Mouse (Mus musculus) left cerebral cortex, postnatal 14 days (tissue): ENCODE measurements around the gene Dnah5. TPM values are rescaled to one million over a fixed set of nuclear protein-coding genes. Genes with fewer than 3 reads are reported as not detected.
"Not testable (repeated sequence)": the region's sequence is repeated elsewhere in the genome, so short reads cannot be mapped to it uniquely, and the experiment has no call there.

Source experiments
- DNase-seq, 2 experiments: peaks; one replicate each; pipeline ENCODE4 v3.0.0; 2021 to 2022; ENCODE audit warnings: low spot score in 2 of 2, mixed read lengths in 1 of 2
- intact Hi-C: fragments of 180-260 bp; cut with DNase I; formaldehyde crosslinking; loops from one replicate; pipeline ENCODE4 v1.15.1; 2025
- total RNA-seq, 2 experiments: library from RNA; stranded (reverse); gene quantifications; 2 replicates each; pipeline ENCODE4 v1.2.3; 2021

Dnah5 gene
- total RNA-seq, 2 experiments from 2014 or later, result 3.0 to 3.6 TPM

DNA sequence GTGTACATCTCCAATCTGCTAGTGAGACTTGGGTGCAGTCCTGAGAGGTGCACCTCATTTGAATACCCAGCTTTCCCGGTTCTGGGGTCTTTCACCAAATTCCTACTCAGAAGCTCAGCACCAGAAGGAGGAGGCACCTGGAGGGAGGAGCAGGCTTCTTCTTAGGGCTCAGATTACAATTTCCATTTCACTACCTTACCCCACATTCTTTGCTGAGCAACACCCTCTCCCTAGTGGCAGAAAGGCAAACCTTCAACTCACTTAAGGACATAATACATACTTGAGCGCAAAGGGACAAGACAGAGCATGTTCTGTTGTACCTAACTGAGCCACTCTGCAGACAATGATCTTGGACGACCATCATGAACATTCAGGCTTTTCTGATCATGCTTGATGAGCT is 23.8 kb downstream of the Dnah5 start:
- DNase-seq, result no peak
- intact Hi-C loops, result no loop called here

DNA sequence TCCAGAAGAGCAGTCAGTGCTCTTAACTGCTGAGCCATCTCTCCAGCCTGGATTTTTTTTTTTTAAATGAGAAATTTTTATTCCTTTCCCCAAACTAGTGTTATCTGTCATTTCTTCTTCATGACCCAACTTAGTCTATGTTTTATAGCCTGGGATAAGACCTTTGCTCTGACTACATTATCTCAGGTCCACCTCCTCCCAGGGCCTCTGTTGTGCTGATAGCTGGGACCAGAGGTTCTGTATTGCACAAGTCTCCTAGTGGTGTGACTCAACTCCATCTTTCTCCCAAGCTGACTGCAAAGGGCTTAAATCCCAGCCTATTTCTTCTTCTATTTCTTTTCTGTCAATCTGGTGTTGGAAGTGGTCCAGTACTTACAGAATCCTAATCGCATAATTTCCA is 56.7 kb downstream of the Dnah5 start:
- no peak for DNase-seq
- intact Hi-C loops, result no loop called here

DNA sequence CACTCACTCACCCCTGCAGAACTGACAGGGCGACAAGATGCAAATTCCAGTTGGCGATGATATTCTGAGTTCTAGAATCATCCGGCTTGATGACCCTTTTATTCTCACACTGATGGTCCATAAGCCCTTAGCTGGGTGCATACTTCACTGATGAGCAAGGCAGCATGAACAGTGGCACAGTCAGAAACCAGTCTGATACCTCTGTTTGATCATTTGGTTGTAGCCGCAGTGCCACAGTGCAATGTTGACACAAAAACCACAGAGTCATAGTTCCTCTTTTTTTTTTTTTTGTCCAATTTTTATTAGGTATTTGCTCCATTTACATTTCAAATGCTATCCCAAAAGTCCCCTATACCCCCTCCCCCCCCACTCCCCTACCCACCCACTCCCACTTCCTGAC is 95.9 kb downstream of the Dnah5 start:
- intact Hi-C loops, result no loop called here
- DNase-seq, result no peak

DNA sequence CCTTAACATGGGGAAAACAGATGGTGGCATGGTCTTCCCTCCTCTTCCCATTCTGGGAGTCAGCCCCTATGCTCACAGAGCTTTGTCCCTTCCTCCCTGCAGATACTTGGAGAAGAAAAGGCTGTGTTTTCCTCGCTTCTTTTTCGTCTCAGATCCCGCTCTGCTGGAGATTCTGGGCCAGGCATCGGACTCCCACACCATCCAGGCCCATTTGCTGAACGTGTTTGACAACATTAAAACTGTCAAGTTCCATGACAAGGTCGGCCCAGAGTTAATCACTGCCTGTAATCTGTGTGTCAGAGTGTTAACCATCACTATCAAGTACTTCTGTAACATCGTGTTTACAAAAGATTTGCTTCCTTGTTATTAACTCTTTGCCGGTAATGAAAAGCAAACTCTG is 103.6 kb downstream of the Dnah5 start:
- intact Hi-C loops, result no loop called here
- DNase-seq, result no peak

DNA sequence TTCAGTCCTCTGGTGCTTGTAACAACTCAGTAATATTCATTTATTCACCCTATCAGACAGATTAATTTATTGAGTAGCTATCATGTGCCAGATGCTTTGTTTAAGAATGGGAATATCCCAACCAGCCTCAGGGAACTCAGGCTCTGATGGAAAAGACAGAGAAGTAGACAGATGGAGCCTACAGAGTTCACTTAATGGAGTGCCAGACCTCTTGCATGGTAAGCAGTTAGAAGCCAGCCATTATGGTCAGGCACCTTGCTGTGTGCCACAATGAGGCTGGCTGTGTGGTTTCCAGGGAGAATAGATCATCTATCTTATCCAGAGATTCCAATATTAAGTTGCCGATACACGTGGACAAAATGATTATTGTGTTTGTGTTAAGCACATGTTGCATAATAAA is 104.3 kb downstream of the Dnah5 start:
- intact Hi-C loops, result no loop called here
- DNase-seq, result no peak

DNA sequence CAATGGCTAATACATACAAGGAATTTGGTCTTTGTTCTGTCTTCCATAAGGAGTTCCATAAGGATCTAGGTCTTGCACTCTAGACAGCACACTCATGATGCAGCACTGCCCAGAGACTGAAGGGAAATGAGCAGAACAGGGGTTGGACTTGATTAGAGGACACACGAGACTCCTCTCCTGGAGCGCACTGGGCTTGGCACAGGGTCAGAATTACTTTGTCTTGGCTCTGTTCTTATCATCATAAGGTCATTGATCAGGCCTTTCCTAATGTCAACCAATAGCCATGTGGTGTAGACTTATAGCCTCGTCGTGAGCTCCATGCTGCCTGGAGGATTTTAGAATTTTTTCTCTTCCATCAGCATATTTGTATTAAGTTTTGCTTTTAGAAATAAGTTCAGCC is 107.0 kb downstream of the Dnah5 start:
- intact Hi-C loops, result no loop called here

DNA sequence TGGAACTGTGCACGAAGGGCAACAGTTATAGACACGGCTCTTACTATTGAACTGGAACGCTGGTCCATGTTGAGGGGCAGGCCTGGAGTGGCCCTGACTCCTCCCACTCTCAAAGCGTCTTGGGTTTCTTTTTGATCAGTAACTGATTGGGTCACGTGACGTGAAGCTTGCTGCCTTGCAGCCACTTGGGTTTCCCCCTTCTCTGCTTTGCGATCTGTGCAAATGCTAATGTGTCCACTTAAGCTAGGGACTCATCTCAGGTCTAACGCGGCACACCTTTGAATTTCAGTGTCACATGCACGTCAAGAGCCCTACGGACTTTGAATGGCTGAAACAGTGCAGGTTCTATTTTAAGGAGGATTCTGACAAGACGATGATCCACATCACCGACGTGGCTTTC is 109.9 kb downstream of the Dnah5 start:
- no peak for DNase-seq
- intact Hi-C loops, result no loop called here

More for the DNA sequence above, 107.0 kb downstream of the Dnah5 start:
- DNase-seq, result no peak

DNA sequence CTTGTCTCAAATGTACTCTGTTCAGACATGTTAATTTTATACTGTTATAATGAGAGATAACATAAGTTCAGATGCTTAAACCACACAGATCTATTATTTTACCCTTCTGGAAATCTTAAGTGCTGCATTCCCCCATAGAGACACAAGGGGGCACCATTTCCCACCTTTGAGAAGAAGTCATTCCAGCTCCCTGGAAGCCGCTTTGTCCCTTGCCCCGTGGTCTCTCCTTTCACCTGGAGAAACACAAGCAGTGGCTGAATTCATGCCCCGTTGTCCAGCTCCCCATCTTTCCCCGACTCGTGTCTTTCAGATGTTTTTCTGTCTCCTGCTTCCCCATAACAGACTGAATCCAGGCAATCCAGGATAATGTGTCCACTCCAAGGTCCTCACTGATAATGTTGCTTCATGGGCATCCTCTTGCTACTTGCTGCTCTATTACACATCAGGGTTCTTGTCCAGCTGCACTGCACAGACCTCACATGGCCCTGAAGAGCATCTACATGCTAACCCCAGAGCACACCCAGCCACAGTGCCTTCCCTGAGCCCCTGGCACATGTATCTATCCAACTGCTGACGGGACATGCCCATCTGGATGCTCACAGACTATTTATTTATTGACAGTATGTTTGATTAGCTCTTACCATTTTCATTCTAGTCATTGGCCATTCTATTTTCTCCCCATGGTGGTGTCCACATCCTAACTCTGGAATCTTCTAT is 112.4 kb downstream of the Dnah5 start:
- DNase-seq, result peak; percentile 61 to 75
- intact Hi-C loops, result no loop called here

DNA sequence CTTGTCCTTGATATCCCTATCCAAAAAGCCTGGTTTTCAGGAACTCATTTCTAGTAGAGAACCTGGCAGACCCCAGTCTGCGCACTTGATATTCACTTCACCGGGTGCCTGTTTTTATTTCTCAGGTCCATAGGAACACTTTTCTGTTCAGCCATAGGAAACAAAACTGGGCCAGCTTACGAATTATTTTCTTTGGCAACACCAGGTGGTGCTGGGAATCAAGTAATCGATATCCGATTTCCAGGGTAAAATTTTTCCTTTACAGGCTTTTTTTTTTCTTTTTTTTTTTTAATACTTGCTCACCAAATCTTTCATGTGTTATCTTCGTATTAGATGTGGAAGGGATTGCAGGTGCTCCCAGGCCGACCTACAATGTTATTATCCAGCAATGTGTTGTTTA is 119.0 kb downstream of the Dnah5 start:
- DNase-seq, result no peak
- intact Hi-C loops, result no loop called here

DNA sequence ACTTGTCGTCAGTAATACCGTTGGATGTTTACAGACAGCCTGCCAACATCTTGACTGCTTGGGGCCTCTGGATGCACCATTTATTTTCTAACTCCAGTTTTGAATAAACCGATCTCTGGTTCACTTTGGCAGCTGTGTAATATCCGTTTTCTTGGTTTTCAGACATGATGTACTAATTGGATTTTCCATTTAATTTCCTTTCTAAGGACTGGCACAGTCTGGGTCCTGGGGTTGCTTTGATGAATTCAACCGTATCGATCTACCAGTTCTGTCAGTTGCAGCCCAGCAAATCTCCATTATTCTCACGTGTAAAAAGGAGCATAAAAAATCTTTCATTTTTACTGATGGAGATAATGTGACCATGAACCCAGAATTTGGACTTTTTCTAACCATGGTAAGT is 123.4 kb downstream of the Dnah5 start:
- no peak for DNase-seq
- intact Hi-C loops, result no loop called here

DNA sequence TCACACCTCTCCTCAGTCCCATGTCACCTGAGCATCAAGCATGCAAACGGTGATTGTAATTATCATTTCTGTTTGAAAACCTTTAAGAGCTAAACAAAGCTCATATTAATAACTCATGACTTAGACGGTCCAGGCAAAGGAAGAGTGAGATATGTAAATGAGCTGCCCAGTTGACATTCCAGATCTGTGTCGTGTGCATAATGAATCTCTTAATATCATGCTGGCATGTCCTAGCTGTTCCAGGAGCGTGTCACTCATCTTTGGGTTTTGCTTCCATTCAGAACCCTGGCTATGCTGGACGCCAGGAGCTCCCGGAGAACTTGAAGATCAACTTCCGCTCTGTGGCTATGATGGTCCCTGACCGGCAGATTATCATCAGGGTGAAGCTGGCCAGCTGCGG is 123.9 kb downstream of the Dnah5 start:
- intact Hi-C loops, result no loop called here
- DNase-seq, result no peak

DNA sequence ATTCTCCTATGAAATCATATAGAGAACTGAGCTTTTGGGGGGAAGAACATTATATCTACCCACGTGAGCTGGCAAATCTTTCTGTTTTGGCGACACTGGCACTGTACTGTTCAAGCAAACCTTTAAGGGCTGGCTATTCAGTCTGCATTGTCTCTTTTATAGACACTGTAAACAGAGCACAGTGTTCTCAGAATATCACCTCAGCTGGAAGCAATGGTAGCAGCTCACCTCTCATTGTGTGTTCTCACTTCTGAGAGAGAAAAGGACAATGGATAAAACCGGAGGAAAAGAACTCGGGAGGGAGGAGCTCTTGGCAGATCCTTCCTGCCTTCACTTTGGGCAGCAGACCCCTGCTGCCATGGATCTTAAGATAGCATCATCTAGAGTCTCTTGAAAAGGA is 137.6 kb downstream of the Dnah5 start:
- DNase-seq, result no peak
- intact Hi-C loops, result no loop called here

DNA sequence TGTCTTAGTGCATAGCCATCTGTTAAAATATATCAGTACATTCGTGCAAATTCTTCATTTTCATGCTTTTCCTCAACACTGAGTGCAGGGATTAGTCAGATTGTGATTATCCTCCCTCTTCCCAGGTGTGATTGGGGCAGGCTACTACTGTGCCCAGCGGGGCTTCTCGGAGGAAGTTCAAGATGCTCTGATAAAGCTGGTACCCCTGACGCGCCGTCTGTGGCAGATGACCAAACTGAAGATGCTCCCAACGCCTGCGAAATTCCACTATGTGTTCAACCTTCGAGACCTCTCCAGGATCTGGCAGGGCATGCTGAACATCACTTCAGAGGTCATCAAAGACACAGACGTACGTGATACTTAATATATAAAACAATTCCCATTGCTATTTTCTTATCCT is 164.0 kb downstream of the Dnah5 start:
- DNase-seq, result no peak
- intact Hi-C loops, result no loop called here

DNA sequence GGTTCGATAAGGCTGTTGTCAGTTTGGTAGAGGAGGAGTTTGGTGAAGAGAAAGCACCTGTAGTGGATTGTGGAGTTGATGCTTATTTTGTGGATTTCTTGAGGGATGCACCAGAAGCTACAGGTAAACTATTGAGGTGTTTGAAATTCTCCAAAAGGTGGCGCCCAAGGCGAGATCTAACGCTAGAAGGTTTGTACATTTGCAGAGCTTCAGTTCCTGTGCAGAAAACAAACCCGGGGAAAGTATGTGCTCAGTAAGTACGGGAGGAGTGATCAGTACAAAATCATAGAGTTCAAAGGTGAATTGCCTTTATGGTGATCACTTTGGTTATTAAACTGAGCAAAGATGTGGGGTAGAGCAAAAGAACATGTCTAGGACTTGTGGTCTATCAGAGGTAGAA is 166.9 kb downstream of the Dnah5 start:
- intact Hi-C loops, result no loop called here
- no peak for DNase-seq

DNA sequence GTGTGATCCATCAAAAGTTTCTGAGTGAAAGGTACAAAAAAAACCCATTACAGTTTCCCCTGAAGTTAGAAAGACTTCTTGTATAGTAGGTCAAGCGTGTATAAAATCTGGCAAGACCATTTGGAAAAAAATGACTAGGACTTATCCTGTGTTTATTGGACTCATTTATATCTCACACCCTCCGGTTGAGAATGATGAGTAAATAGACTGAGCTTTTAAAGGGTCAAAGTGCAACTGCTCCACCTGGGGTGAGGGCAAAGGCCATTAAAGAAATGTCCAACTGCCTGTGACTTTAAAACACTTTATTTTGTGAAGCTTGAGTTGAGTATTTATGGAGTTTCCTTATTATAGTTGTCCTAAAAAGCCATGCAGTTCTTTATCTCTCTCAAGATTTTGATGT is 168.0 kb downstream of the Dnah5 start:
- intact Hi-C loops, result no loop called here
- no peak for DNase-seq

DNA sequence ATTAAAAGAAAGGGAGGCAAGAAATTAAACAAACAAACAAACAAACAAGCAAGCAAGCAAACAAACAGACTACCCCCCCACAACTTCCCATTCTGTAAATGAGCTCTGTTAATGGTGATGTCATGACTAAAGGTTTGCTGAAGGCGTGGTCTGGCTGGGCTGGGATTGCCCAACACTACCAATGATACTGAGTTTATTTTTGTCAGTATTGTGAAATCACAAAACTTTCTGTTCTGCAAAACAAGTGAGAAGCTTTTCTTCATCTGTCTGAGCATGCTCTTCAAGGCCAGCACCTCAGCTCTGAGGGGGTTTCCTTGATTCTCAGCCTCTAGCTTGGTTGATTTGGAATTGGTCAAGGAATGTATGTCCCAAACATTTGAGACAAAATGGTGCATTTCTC is 170.8 kb downstream of the Dnah5 start:
- intact Hi-C loops, result no loop called here
- no peak for DNase-seq

DNA sequence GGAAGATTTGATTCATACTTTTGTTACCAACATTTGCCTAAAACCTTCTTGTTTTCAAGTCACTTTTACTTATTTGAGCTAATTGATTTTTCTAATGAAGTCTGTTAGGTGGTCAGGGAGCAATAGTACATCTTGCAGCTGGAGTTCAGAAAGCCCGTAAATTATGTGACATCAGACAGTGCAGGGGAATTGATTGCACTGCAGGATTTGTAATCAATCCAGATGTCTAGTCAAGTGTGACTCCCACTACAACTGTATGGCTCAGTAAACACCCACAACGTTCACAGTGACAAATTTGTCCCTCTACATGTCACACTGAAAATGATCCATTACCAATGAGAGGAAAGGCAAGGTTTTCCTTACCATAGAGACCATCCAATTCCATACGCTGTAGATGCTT is 177.4 kb downstream of the Dnah5 start:
- no peak for DNase-seq
- intact Hi-C loops, result no loop called here

DNA sequence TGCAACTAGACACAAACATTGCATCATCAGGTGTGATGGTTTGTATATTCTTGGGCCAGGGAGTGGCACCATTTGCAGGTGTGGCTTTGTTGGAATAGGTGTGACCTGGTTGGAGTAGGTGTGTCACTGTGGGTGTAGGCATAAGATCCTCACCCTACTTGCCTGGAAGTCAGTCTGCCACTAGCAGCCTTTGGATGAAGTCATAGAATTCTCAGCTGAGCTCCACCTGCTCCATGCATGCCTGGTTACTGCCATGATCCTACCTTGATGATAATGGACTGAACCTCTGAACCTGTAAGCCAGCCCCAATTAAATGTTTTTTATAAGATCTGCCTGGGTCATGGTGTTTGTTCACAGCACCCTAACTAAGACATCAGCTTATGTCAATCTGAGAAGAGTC is 190.2 kb downstream of the Dnah5 start:
- intact Hi-C loops, DNase-seq: not testable (repeated sequence)

DNA sequence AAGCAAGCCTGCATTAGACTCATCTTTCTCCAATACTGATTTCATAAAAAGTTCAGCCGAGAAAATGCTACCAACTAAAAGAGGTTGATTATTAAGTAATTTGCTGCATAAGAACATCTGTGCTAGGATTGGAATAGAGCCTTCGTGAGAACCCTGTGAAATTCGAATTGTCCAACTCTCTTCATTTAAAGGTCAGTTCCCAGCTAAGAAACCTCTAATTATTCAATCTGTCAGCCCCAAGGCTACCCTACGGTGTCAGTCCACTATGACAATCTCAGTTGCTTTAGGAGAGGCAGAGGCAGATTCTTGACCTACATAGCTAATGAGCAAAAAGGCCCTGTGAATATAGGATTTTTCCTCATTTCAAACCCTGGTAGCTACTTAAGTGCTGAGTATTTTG is 191.9 kb downstream of the Dnah5 start:
- no peak for DNase-seq
- intact Hi-C loops, result no loop called here

DNA sequence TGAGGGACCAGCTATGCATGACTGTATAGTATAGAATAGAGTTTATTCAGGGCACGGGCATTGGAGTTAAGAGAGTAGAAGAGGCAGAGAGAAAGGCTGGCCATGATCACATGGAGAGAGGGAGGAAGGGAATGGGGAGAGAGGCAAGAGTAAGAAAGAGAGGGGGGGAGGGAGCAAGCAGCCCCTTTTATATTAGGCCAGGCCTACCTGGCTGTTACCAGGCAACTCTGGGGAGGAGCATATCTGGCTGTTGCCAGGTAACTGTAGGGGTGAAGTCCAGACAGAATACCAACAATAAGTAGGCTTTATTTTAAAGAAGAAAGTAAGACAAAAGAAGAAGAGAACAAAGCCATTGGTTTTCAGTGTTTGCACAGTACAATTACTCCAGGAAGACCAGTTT is 194.9 kb downstream of the Dnah5 start:
- DNase-seq, result no peak
- intact Hi-C loops, result no loop called here

DNA sequence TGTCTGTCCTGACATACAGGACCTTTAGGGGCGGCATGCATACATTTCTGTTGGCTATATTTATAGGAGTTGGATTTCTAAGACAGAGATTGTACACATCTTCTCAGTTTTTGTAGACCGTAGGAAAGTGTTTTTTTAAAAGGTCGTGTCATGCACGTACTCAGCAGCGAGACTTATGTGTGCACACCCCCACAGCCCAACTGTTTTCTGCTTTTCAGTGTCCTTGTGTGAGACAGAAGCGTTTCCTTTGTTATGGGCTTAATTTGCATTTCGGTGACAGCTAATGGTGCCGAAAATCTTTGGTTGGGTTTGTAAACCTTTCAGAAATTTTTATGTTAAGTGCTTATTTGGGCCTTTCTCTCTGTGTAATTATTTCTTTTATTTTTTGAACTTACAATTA is 195.7 kb downstream of the Dnah5 start:
- DNase-seq, result no peak
- intact Hi-C loops, result no loop called here

DNA sequence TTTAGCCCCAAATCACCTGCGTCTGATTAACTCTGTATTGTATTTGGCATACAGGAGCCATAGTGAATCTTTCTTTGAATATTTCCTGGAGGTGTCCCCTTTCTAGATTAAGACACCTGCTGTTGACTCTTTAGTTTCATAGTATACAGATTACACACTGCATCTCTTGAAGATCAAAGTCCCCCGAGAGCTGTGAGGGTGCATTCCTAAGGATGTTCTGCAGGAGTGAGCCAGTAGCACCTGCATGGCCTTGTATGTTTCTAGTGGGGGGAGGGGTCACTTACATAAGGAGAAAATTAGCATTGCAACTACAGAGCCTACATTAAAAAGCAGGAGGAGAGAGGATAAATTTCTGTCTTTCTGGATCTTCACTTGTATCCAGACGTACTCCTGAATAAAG is 201.1 kb downstream of the Dnah5 start:
- no peak for DNase-seq
- intact Hi-C loops, result no loop called here
